Mouse (Mus musculus) embryonic facial prominence, embryonic 10.5 days (tissue): Measurements from ENCODE around the gene Fam20a. TPM values are rescaled to one million over a fixed set of nuclear protein-coding genes. Genes with fewer than 3 reads are reported as not detected.
"Not testable (repeated sequence)": the region's sequence is repeated elsewhere in the genome, so short reads cannot be mapped to it uniquely, and the experiment has no call there.

Experiments
- DNase-seq: peaks from one replicate; pipeline ENCODE4 v3.0.0-alpha.2; 2017; ENCODE audit warnings: low spot score
- H3K27ac ChIP-seq: fragments of 300-500 bp; sonication (generic); replicated peaks from 2 replicates; pipeline ENCODE4 v1.5.1; 2016; ENCODE audit warnings: mild to moderate bottlenecking
- H3K27me3 ChIP-seq: fragments of 300-500 bp; sonication (generic); replicated peaks from 2 replicates; pipeline ENCODE4 v1.6.1; 2016; ENCODE audit warnings: low read depth, mild to moderate bottlenecking; ENCODE audit not compliant: poor library complexity, severe bottlenecking
- H3K36me3 ChIP-seq: fragments of 300-500 bp; sonication (generic); replicated peaks from 2 replicates; pipeline ENCODE4 v1.6.1; 2016; ENCODE audit warnings: mild to moderate bottlenecking, moderate library complexity
- H3K4me1 ChIP-seq: fragments of 300-500 bp; sonication (generic); 2 replicates; pipeline ENCODE4 v1.6.1; 2016
- H3K4me3 ChIP-seq: fragments of 300-500 bp; sonication (generic); 2 replicates; pipeline ENCODE4 v1.5.1; 2016; ENCODE audit warnings: mild to moderate bottlenecking, moderate library complexity
- H3K9me3 ChIP-seq: fragments of 300-500 bp; sonication (generic); 2 replicates; pipeline ENCODE4 v1.6.1; 2016; ENCODE audit warnings: mild to moderate bottlenecking
- WGBS: fragments of 180-500 bp; shearing (Covaris S2); methylation state at CpG from one replicate; pipeline ENCODE4 v1.1.7; 2016; 5-methylcytosine and 5-hydroxymethylcytosine counted together
- polyA plus RNA-seq: library from polyadenylated mRNA; unstranded; fragments of >200 nt; fragmentation: Nextera tagmentation; extraction: Ambion mirVana; gene quantifications from 2 replicates; pipeline ENCODE4 v1.2.1, GENCODE M21; 2016

The Fam20a gene
- polyA plus RNA-seq, 1 experiment from 2014 or later: 1.1 TPM

- H3K27ac ChIP-seq, H3K4me3 ChIP-seq, DNase-seq, H3K4me1 ChIP-seq, H3K9me3 ChIP-seq, H3K27me3 ChIP-seq: not testable (repeated sequence)
- WGBS: 94% methylated on average over 8 of the region's 8 CpGs
- H3K36me3 ChIP-seq: peaks cover 97% of the 10 kb centered on the region
These were observed 61.6 kb downstream of the Fam20a start for GRCm38 (mm10) chr11:109660526-109660925.

GRCm38 (mm10) chr11:109656232-109656631, 65.8 kb downstream of the Fam20a start:
- H3K27ac ChIP-seq: no peak overlapping the region
- 94% methylated on average over 7 of the region's 7 CpGs for WGBS
- H3K4me3 ChIP-seq: no peak overlapping the region
- H3K36me3 ChIP-seq: peaks cover 79% of the 10 kb centered on the region
- no peaks in the 10 kb centered on the region for H3K9me3 ChIP-seq
- no peaks in the 10 kb centered on the region for H3K27me3 ChIP-seq
- H3K4me1 ChIP-seq: peaks cover 25% of the 10 kb centered on the region
- no peak for DNase-seq

GRCm38 (mm10) chr11:109654581-109654980, 67.5 kb downstream of the Fam20a start:
- WGBS: 94% methylated on average over 6 of the region's 6 CpGs
- DNase-seq: no peak
- no peak overlapping the region for H3K4me3 ChIP-seq
- no peaks in the 10 kb centered on the region for H3K9me3 ChIP-seq
- H3K36me3 ChIP-seq: peaks cover 62% of the 10 kb centered on the region
- no peaks in the 10 kb centered on the region for H3K27me3 ChIP-seq
- H3K4me1 ChIP-seq: peaks cover 32% of the 10 kb centered on the region
- no peak overlapping the region for H3K27ac ChIP-seq

- 79% methylated on average over 8 of the region's 8 CpGs for WGBS
- H3K4me3 ChIP-seq: peak overlapping the region; percentile 98; the same call in 1 of the 2 replicates
- no peak overlapping the region for H3K27ac ChIP-seq
- peaks cover 45% of the 10 kb centered on the region for H3K4me1 ChIP-seq
- no peak for DNase-seq
- no peaks in the 10 kb centered on the region for H3K9me3 ChIP-seq
- H3K36me3 ChIP-seq: peaks cover 50% of the 10 kb centered on the region
- H3K27me3 ChIP-seq: no peaks in the 10 kb centered on the region
These were observed 68.9 kb downstream of the Fam20a start for GRCm38 (mm10) chr11:109653201-109653600.

GRCm38 (mm10) chr11:109652505-109652904, 69.6 kb downstream of the Fam20a start:
- H3K4me1 ChIP-seq: peaks cover 45% of the 10 kb centered on the region
- H3K27me3 ChIP-seq: no peaks in the 10 kb centered on the region
- no peaks in the 10 kb centered on the region for H3K9me3 ChIP-seq
- H3K4me3 ChIP-seq: peak overlapping the region; percentile 98
- H3K27ac ChIP-seq: no peak overlapping the region
- 71% methylated on average over 6 of the region's 6 CpGs for WGBS
- peaks cover 44% of the 10 kb centered on the region for H3K36me3 ChIP-seq
- DNase-seq: no peak

GRCm38 (mm10) chr11:109651566-109652024, 70.5 kb downstream of the Fam20a start:
- WGBS: under 1% methylated on average over 21 of the region's 21 CpGs
- no peaks in the 10 kb centered on the region for H3K9me3 ChIP-seq
- no peaks in the 10 kb centered on the region for H3K27me3 ChIP-seq
- DNase-seq: no peak
- peak overlapping the region; percentile 99 for H3K27ac ChIP-seq
- H3K4me1 ChIP-seq: peaks cover 44% of the 10 kb centered on the region
- H3K36me3 ChIP-seq: peaks cover 35% of the 10 kb centered on the region
- H3K4me3 ChIP-seq: peak overlapping the region; percentile 98

- no peaks in the 10 kb centered on the region for H3K9me3 ChIP-seq
- H3K27ac ChIP-seq: peak overlapping the region; percentile 99
- peaks cover 43% of the 10 kb centered on the region for H3K4me1 ChIP-seq
- WGBS: under 1% methylated on average over 90 of the region's 90 CpGs
- H3K27me3 ChIP-seq: no peaks in the 10 kb centered on the region
- peak overlapping the region; percentile 98 for H3K4me3 ChIP-seq
- peaks cover 29% of the 10 kb centered on the region for H3K36me3 ChIP-seq
- DNase-seq: peak; percentile 95
These were observed 71.1 kb downstream of the Fam20a start for GRCm38 (mm10) chr11:109650788-109651565.

- Histone ChIP-seq H3K9me3 (no peaks in the 10 kb centered on the region), H3K36me3 (peaks cover 21% of the 10 kb centered on the region), H3K4me3 (peak overlapping the region; percentile 98), H3K27me3 (no peaks in the 10 kb centered on the region), H3K4me1 (peaks cover 43% of the 10 kb centered on the region), H3K27ac (peak overlapping the region; percentile 99)
- 1% methylated on average over 31 of the region's 31 CpGs for WGBS
- peak; percentile 81 for DNase-seq
These were observed 71.9 kb downstream of the Fam20a start for GRCm38 (mm10) chr11:109649975-109650701.

- peaks cover 11% of the 10 kb centered on the region for H3K36me3 ChIP-seq
- no peak for DNase-seq
- H3K4me3 ChIP-seq: peak within 1 kb of the TSS; percentile 98
- no peaks in the 10 kb centered on the region for H3K9me3 ChIP-seq
- 39% methylated on average over 8 of the region's 8 CpGs for WGBS
- no peaks in the 10 kb centered on the region for H3K27me3 ChIP-seq
- H3K4me1 ChIP-seq: peaks cover 43% of the 10 kb centered on the region
- H3K27ac ChIP-seq: peak within 1 kb of the TSS; percentile 99
These were observed 72.9 kb downstream of the Fam20a start, which contains the start of gene Prkar1a for GRCm38 (mm10) chr11:109649206-109649605. TSS of gene Prkar1a (plus strand) at chr11:109649405.

GRCm38 (mm10) chr11:109648510-109648909, 73.6 kb downstream of the Fam20a start:
- 52% methylated on average over 7 of the region's 7 CpGs for WGBS
- Histone ChIP-seq H3K4me1 (peaks cover 41% of the 10 kb centered on the region), H3K27ac (no peak overlapping the region), H3K27me3 (no peaks in the 10 kb centered on the region), H3K4me3 (no peak overlapping the region), H3K36me3 (peaks cover 4% of the 10 kb centered on the region), H3K9me3 (no peaks in the 10 kb centered on the region)
- DNase-seq: no peak

GRCm38 (mm10) chr11:109641498-109642222, 80.4 kb downstream of the Fam20a start:
- 86% methylated on average over 5 of the region's 5 CpGs for WGBS
- Histone ChIP-seq H3K27ac (no peak overlapping the region), H3K9me3 (no peaks in the 10 kb centered on the region), H3K27me3 (no peaks in the 10 kb centered on the region), H3K4me1 (no peaks in the 10 kb centered on the region), H3K4me3 (no peak overlapping the region), H3K36me3 (no peaks in the 10 kb centered on the region)
- no peak for DNase-seq

- Histone ChIP-seq H3K36me3 (no peaks in the 10 kb centered on the region), H3K27me3 (no peaks in the 10 kb centered on the region), H3K4me3 (no peak overlapping the region), H3K9me3 (no peaks in the 10 kb centered on the region), H3K27ac (no peak overlapping the region), H3K4me1 (no peaks in the 10 kb centered on the region)
- no peak for DNase-seq
- 86% methylated on average over 6 of the region's 6 CpGs for WGBS
These were observed 86.1 kb downstream of the Fam20a start for GRCm38 (mm10) chr11:109635871-109636395.
